Mouse (Mus musculus) left cerebral cortex, adult 2 months (tissue): ENCODE measurements at regions not wholly inside any gene's neighbourhood (a gene's known extent, or its start where the extent isn't known, plus 50 kb on each side); places are given as distances from the start of the nearest gene placed in this dataset.
A peak's percentile ranks its signal among the peaks of the same experiment; 100 is the strongest.

Experiments used
- DNase-seq, 2 experiments: peaks; one replicate each; pipeline ENCODE4 v3.0.0; 2021 to 2022; ENCODE audit warnings: low spot score in 2 of 2, mixed read lengths in 1 of 2; ENCODE audit errors: extremely low spot score in 1 of 2
- H3K27ac ChIP-seq: fragments of 200-600 bp; 2 replicates; pipeline ENCODE4 v1.8.1; 2022
- H3K4me3 ChIP-seq: fragments of 200-600 bp; 2 replicates; pipeline ENCODE4 v1.8.1; 2022
- CTCF ChIP-seq: fragments of 200-600 bp; IDR thresholded peaks from 2 replicates; pipeline ENCODE4 v1.8.1; 2022; ENCODE audit warnings: antibody characterized with exemption, mild to moderate bottlenecking, moderate library complexity
- intact Hi-C: fragments of 180-260 bp; cut with DNase I; formaldehyde crosslinking; loops from one replicate; pipeline ENCODE4 v1.15.1; 2025

DNA sequence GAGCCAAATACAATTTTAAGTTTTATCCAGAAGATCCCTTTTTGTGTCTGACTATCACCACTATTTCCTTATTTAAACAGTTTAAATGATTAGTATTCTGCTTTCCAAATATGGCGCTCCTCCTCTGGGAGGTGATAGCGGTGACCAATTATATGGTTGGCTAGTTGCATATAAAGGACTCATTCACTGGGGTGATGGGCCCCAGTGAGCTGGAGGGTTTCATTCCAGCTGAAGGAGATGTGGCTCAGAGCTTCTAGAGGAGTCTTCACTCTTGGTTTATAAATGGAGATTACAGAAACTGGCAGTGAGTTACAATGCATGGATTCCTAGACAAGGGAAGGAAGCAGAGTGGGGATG lies 50.7 kb upstream of the Gm7361 start:
- H3K27ac ChIP-seq = no peak overlapping the region
- intact Hi-C loops = no loop called here

GRCm38 (mm10) chr5:26206066-26206765 lies 51.3 kb upstream of the Gm7361 start:
- TF ChIP-seq CTCF = no peak
- H3K4me3 ChIP-seq = no peak overlapping the region
- intact Hi-C loops = no loop called here
- no peak overlapping the region for H3K27ac ChIP-seq
- no peak for DNase-seq

More for the DNA sequence above, 50.7 kb upstream of the Gm7361 start:
- TF ChIP-seq CTCF = no peak
- H3K4me3 ChIP-seq = no peak overlapping the region
- no peak for DNase-seq

GRCm38 (mm10) chr5:26202471-26202870 lies 55.0 kb upstream of the Gm7361 start:
- DNase-seq = no peak
- intact Hi-C loops = no loop called here
- Histone ChIP-seq H3K4me3 (no peak overlapping the region), H3K27ac (no peak overlapping the region)
- TF ChIP-seq CTCF = no peak

GRCm38 (mm10) chr5:26189377-26189776 lies 68.1 kb upstream of the Gm7361 start:
- intact Hi-C loops = no loop called here

GRCm38 (mm10) chr5:26187212-26187611 lies 66.0 kb upstream of the Gm10220 start:
- no peak for TF ChIP-seq CTCF
- no peak for DNase-seq
- intact Hi-C loops = no loop called here
- Histone ChIP-seq H3K27ac (no peak overlapping the region), H3K4me3 (no peak overlapping the region)

More at GRCm38 (mm10) chr5:26189377-26189776, 68.1 kb upstream of the Gm7361 start:
- H3K27ac ChIP-seq = no peak overlapping the region
- peak; percentile 63 for TF ChIP-seq CTCF
- H3K4me3 ChIP-seq = no peak overlapping the region
- DNase-seq = no peak

DNA sequence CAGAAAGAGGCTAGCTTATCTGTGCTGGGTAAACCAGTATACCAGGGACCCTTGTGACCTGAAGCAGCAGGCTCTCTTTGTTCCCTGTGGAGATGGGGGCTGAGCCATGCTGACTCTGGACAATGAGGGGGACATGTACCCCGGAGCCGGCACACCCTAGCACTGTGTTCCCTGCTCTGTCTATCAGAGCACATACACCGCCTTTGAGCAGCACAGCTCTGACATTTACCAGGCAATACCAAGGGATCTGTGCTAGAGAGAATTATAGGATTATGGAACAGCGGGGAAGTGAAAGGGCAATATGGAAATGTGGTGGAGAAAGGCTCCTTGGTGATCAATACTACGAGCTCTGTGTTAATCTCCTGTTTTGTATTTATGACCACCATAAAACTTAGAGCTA lies 64.2 kb upstream of the Gm10220 start:
- intact Hi-C loops = no loop called here
- DNase-seq = no peak
- no peak overlapping the region for H3K4me3 ChIP-seq
- no peak overlapping the region for H3K27ac ChIP-seq
- TF ChIP-seq CTCF = no peak

GRCm38 (mm10) chr5:26176064-26176463 lies 54.8 kb upstream of the Gm10220 start:
- no peak overlapping the region for H3K4me3 ChIP-seq
- no peak for TF ChIP-seq CTCF

GRCm38 (mm10) chr5:26171662-26172384 lies 50.6 kb upstream of the Gm10220 start:
- TF ChIP-seq CTCF = no peak
- H3K27ac ChIP-seq = no peak overlapping the region
- DNase-seq = no peak
- intact Hi-C loops = no loop called here
- no peak overlapping the region for H3K4me3 ChIP-seq

More at GRCm38 (mm10) chr5:26176064-26176463, 54.8 kb upstream of the Gm10220 start:
- intact Hi-C loops = no loop called here
- no peak for DNase-seq
- H3K27ac ChIP-seq = no peak overlapping the region

GRCm38 (mm10) chr5:26170717-26171500 lies 49.7 kb upstream of the Gm10220 start:
- no peak for DNase-seq
- H3K27ac ChIP-seq = no peak overlapping the region
- TF ChIP-seq CTCF = no peak
- intact Hi-C loops = no loop called here
- no peak overlapping the region for H3K4me3 ChIP-seq
